Mouse (Mus musculus): ENCODE results near the gene Calhm3. TPM values are rescaled to one million over a fixed set of nuclear protein-coding genes. Genes with fewer than 3 reads are reported as not detected.

Calhm3 gene
- total and polyA plus RNA-seq, 2 experiments from 2014 or later, result not detected

GRCm38 (mm10) chr19:47137771-47138421, 19.7 kb downstream of the Calhm3 start, which contains the start of gene Calhm2:
Gene Calhm2 (minus strand): TSS chr19:47138294.
- Histone ChIP-seq H3K27ac (peak within 1 kb of the TSS; percentile 29; the same call in 1 of the 2 replicates), H3K27me3 (ENCODE audit: insufficient read depth, low read length) (no peaks in the 10 kb centered on the region), H3K4me1 (ENCODE audit: insufficient read depth, low read length) (peaks cover 9% of the 10 kb centered on the region), H3K36me3 (ENCODE audit: insufficient read depth, low read length) (no peaks in the 10 kb centered on the region), H3K4me2 (ENCODE audit: low read depth, low read length) (peak within 1 kb of the TSS; percentile 60), H3K9me3 (ENCODE audit: low read length) (no peaks in the 10 kb centered on the region), H3K4me3 (ENCODE audit: low read length) (peak within 1 kb of the TSS; percentile 31), H3K9ac (replicated peaks; ENCODE audit: low read length) (peak within 1 kb of the TSS; percentile 46; the same call in 1 of the 2 replicates)
- TF ChIP-seq CTCF (IDR thresholded peaks at IDR 0.05; ENCODE audit: low read depth), result no peak
- peak; percentile 58 for ATAC-seq
- peak; percentile 46 for DNase-seq (ENCODE audit: low spot score)
- 10% methylated on average over 28 of the region's 28 CpGs for WGBS

GRCm38 (mm10) chr19:47137051-47137581, 20.4 kb downstream of the Calhm3 start:
- WGBS, result 35% methylated on average over 6 of the region's 6 CpGs
- ATAC-seq (peak; percentile 17), DNase-seq (ENCODE audit: low spot score) (peak; percentile 40)
- Histone ChIP-seq H3K4me2 (ENCODE audit: low read depth, low read length) (peak overlapping the region; percentile 60), H3K9me3 (ENCODE audit: low read length) (no peaks in the 10 kb centered on the region), H3K36me3 (ENCODE audit: insufficient read depth, low read length) (peaks cover 3% of the 10 kb centered on the region; the same call in 1 of the 2 replicates), H3K4me3 (ENCODE audit: low read length) (peak overlapping the region; percentile 31; the same call in 1 of the 2 replicates), H3K9ac (replicated peaks; ENCODE audit: low read length) (peak overlapping the region; percentile 46; the same call in 1 of the 2 replicates), H3K27me3 (ENCODE audit: insufficient read depth, low read length) (no peaks in the 10 kb centered on the region), H3K4me1 (ENCODE audit: insufficient read depth, low read length) (peaks cover 9% of the 10 kb centered on the region), H3K27ac (0 out of 2 replicates have a peak overlapping the region, but pooled peaks have one; percentile 29)
- no peak for TF ChIP-seq CTCF (IDR thresholded peaks at IDR 0.05; ENCODE audit: low read depth)

- Histone ChIP-seq H3K4me1 (ENCODE audit: insufficient read depth, low read length) (peaks cover 9% of the 10 kb centered on the region), H3K4me2 (ENCODE audit: low read depth, low read length) (no peak overlapping the region)
- no peak for ATAC-seq
These were observed 21.4 kb downstream of the Calhm3 start for GRCm38 (mm10) chr19:47136170-47136569.

GRCm38 (mm10) chr19:47135568-47135967, 22.0 kb downstream of the Calhm3 start:
- ATAC-seq (no peak), DNase-seq (ENCODE audit: low spot score) (no peak)
- Histone ChIP-seq H3K36me3 (ENCODE audit: insufficient read depth, low read length) (peaks cover 15% of the 10 kb centered on the region), H3K27me3 (ENCODE audit: insufficient read depth, low read length) (no peaks in the 10 kb centered on the region), H3K27ac (no peak overlapping the region), H3K4me1 (ENCODE audit: insufficient read depth, low read length) (peaks cover 9% of the 10 kb centered on the region), H3K4me3 (ENCODE audit: low read length) (no peak overlapping the region), H3K4me2 (ENCODE audit: low read depth, low read length) (no peak overlapping the region), H3K9me3 (ENCODE audit: low read length) (no peaks in the 10 kb centered on the region), H3K9ac (replicated peaks; ENCODE audit: low read length) (no peak overlapping the region)
- TF ChIP-seq CTCF (IDR thresholded peaks at IDR 0.05; ENCODE audit: low read depth), result no peak
- 89% methylated on average over 17 of the region's 17 CpGs for WGBS

More at GRCm38 (mm10) chr19:47136170-47136569, 21.4 kb downstream of the Calhm3 start:
- Histone ChIP-seq H3K36me3 (ENCODE audit: insufficient read depth, low read length) (peaks cover 9% of the 10 kb centered on the region; the same call in 1 of the 2 replicates), H3K9ac (replicated peaks; ENCODE audit: low read length) (no peak overlapping the region), H3K4me3 (ENCODE audit: low read length) (no peak overlapping the region), H3K9me3 (ENCODE audit: low read length) (no peaks in the 10 kb centered on the region), H3K27me3 (ENCODE audit: insufficient read depth, low read length) (no peaks in the 10 kb centered on the region), H3K27ac (no peak overlapping the region)
- TF ChIP-seq CTCF (IDR thresholded peaks at IDR 0.05; ENCODE audit: low read depth), result no peak
- DNase-seq (ENCODE audit: low spot score), result no peak
- WGBS, result 87% methylated on average over 5 of the region's 5 CpGs

GRCm38 (mm10) chr19:47133161-47133560, 24.4 kb downstream of the Calhm3 start:
- H3K27ac ChIP-seq, result no peak overlapping the region
- 95% methylated on average over 7 of the region's 7 CpGs for WGBS

GRCm38 (mm10) chr19:47130551-47131125, 26.9 kb downstream of the Calhm3 start:
- 96% methylated on average over 15 of the region's 15 CpGs for WGBS
- Histone ChIP-seq H3K9ac (replicated peaks; ENCODE audit: low read length) (no peak overlapping the region), H3K27me3 (ENCODE audit: insufficient read depth, low read length) (no peaks in the 10 kb centered on the region), H3K4me3 (ENCODE audit: low read length) (no peak overlapping the region), H3K4me2 (ENCODE audit: low read depth, low read length) (no peak overlapping the region), H3K36me3 (ENCODE audit: insufficient read depth, low read length) (peaks cover 61% of the 10 kb centered on the region), H3K4me1 (ENCODE audit: insufficient read depth, low read length) (no peaks in the 10 kb centered on the region), H3K27ac (no peak overlapping the region), H3K9me3 (ENCODE audit: low read length) (no peaks in the 10 kb centered on the region)
- TF ChIP-seq CTCF (IDR thresholded peaks at IDR 0.05; ENCODE audit: low read depth), result no peak
- no peak for ATAC-seq
- DNase-seq (ENCODE audit: low spot score), result no peak

More at GRCm38 (mm10) chr19:47133161-47133560, 24.4 kb downstream of the Calhm3 start:
- Histone ChIP-seq H3K36me3 (ENCODE audit: insufficient read depth, low read length) (peaks cover 38% of the 10 kb centered on the region), H3K9ac (replicated peaks; ENCODE audit: low read length) (no peak overlapping the region), H3K9me3 (ENCODE audit: low read length) (no peaks in the 10 kb centered on the region), H3K27me3 (ENCODE audit: insufficient read depth, low read length) (no peaks in the 10 kb centered on the region), H3K4me2 (ENCODE audit: low read depth, low read length) (no peak overlapping the region), H3K4me1 (ENCODE audit: insufficient read depth, low read length) (peaks cover 9% of the 10 kb centered on the region), H3K4me3 (ENCODE audit: low read length) (no peak overlapping the region)
- ATAC-seq, result no peak
- no peak for DNase-seq (ENCODE audit: low spot score)
- no peak for TF ChIP-seq CTCF (IDR thresholded peaks at IDR 0.05; ENCODE audit: low read depth)

Data from hindbrain, postnatal 0 days (tissue).